Comparison of ENCODE assay signal across 8 mouse cellular contexts in genomic region chr4:151981363-151981762, GRCm38 (mm10). TPM values are rescaled to one million over a fixed set of nuclear protein-coding genes. Genes with fewer than 3 reads are reported as not detected.
A peak's percentile ranks its signal among the peaks of the same experiment; 100 is the strongest.
DNase-seq lines count a peak whose midpoint lies in the region; ATAC-seq and TF ChIP-seq lines count a peak whose summit lies in the region.

No protein-coding gene starts in this region.

- no peaks in the 10 kb centered on the region for H3K27me3 ChIP-seq in forebrain, embryonic 16.5 days (replicated peaks; ENCODE audit: control insufficient read depth, insufficient read depth, low read length)
- H3K27me3 ChIP-seq in lung, embryonic 14.5 days (ENCODE audit: insufficient read depth, low read length), result no peaks in the 10 kb centered on the region

- WGBS in forebrain, embryonic 16.5 days, result 4% methylated on average over 5 of the region's 5 CpGs
- 8% methylated on average over 5 of the region's 5 CpGs for WGBS in lung, embryonic 14.5 days
- 6% methylated on average over 5 of the region's 5 CpGs for WGBS in olfactory bulb, adult 2 months

- H3K9ac ChIP-seq in ES-E14 (ENCODE audit: insufficient read depth, low read depth, low read length, poor library complexity, severe bottlenecking), result no peak overlapping the region
- H3K9ac ChIP-seq in forebrain, embryonic 16.5 days (replicated peaks; ENCODE audit: low read depth, low read length), result no peak overlapping the region
- H3K9ac ChIP-seq in lung, embryonic 14.5 days, result no peak overlapping the region

- no peaks in the 10 kb centered on the region for H3K9me3 ChIP-seq in ES-E14 (ENCODE audit: control insufficient read depth, insufficient read depth, low read depth, low read length)
- H3K9me3 ChIP-seq in forebrain, embryonic 16.5 days (ENCODE audit: control insufficient read depth, low read length), result no peaks in the 10 kb centered on the region
- no peaks in the 10 kb centered on the region for H3K9me3 ChIP-seq in lung, embryonic 14.5 days (ENCODE audit: low read depth, low read length)

- H3K27ac ChIP-seq in ES-E14 (ENCODE audit: insufficient read depth, low read depth, low read length, poor library complexity, severe bottlenecking), result no peak overlapping the region
- no peak overlapping the region for H3K27ac ChIP-seq in forebrain, embryonic 16.5 days (ENCODE audit: low read length)
- H3K27ac ChIP-seq in lung, embryonic 14.5 days (ENCODE audit: low read depth), result no peak overlapping the region
- no peak overlapping the region for H3K27ac ChIP-seq in olfactory bulb, adult 2 months (ENCODE audit: insufficient read depth, low read depth, low read length)

- in situ Hi-C loops in ES-E14 (cut with MboI; ENCODE audit: low sequenced_read_pairs in 2 of 2, unreplicated experiment in 2 of 2), result no loop called here

- TF ChIP-seq CTCF in lung, embryonic 14.5 days (IDR thresholded peaks at IDR 0.05; ENCODE audit: low read depth), result peak; percentile 99
- peak; percentile 93 for TF ChIP-seq CTCF in olfactory bulb, adult 2 months (IDR thresholded peaks at IDR 0.05; ENCODE audit: insufficient read depth, low read depth, low read length)

- no peak overlapping the region for H3K4me2 ChIP-seq in forebrain, embryonic 16.5 days (ENCODE audit: low read length)
- no peak overlapping the region for H3K4me2 ChIP-seq in lung, embryonic 14.5 days

- ATAC-seq in forebrain, embryonic 16.5 days, result peak; percentile 81
- ATAC-seq in lung, embryonic 14.5 days (ENCODE audit: insufficient read depth), result peak; percentile 59

- peak overlapping the region in 1 of 2 experiments; percentile 16; a peak in 1 of 4 replicates for H3K4me3 ChIP-seq in ES-E14 (ENCODE audit: insufficient read depth in 1 of 2, low read depth in 1 of 2, low read length in 2 of 2, poor library complexity in 1 of 2, severe bottlenecking in 1 of 2)
- no peak overlapping the region for H3K4me3 ChIP-seq in forebrain, embryonic 16.5 days (replicated peaks; ENCODE audit: low read length)
- no peak overlapping the region for H3K4me3 ChIP-seq in lung, embryonic 14.5 days (ENCODE audit: low read depth, low read length)
- no peak overlapping the region for H3K4me3 ChIP-seq in olfactory bulb, adult 2 months (ENCODE audit: insufficient read depth, low read depth, low read length)

- peaks cover 0 to 17% of the 10 kb centered on the region in 2 experiments; a peak in 3 of 4 replicates for H3K4me1 ChIP-seq in ES-E14 (ENCODE audit: control insufficient read depth in 2 of 2, insufficient read depth in 2 of 2, low read length in 2 of 2, poor library complexity in 1 of 2)
- H3K4me1 ChIP-seq in forebrain, embryonic 16.5 days (replicated peaks; ENCODE audit: control insufficient read depth, insufficient read depth, low read length), result peaks cover 5% of the 10 kb centered on the region; the same call in 1 of the 2 replicates
- H3K4me1 ChIP-seq in lung, embryonic 14.5 days (ENCODE audit: insufficient read depth), result no peaks in the 10 kb centered on the region
- peaks cover 16% of the 10 kb centered on the region for H3K4me1 ChIP-seq in olfactory bulb, adult 2 months (ENCODE audit: control insufficient read depth, insufficient read depth, low read length)

- DNase-seq in ES-E14 (ENCODE audit: low read depth, low spot score), result peak; percentile 61
- peak; percentile 81 for DNase-seq in cerebellum, adult 11-12 months
- DNase-seq in heart, postnatal 25 days (ENCODE audit: low spot score), result peak; percentile 65
- DNase-seq in layer of hippocampus, adult 18-20 months (ENCODE audit: low spot score in 2 of 2), result peak; percentile 79 to 91
- peak; percentile 89 for DNase-seq in lung, embryonic 14.5 days
- DNase-seq in thymus, adult 18-20 months, result peak; percentile 46 to 48

- peaks cover 40% of the 10 kb centered on the region for H3K36me3 ChIP-seq in ES-E14 (ENCODE audit: control insufficient read depth, insufficient read depth, low read length, poor library complexity, severe bottlenecking)
- no peaks in the 10 kb centered on the region for H3K36me3 ChIP-seq in forebrain, embryonic 16.5 days (ENCODE audit: control insufficient read depth, insufficient read depth)
- peaks cover 70% of the 10 kb centered on the region for H3K36me3 ChIP-seq in lung, embryonic 14.5 days (ENCODE audit: insufficient read depth)

- intact Hi-C loops in heart, postnatal 25 days (cut with DNase I), result loop anchor here (1.0 to 2.0 kb wide), 2 partner anchors 57 to 114 kb away; partner anchors contain the start of genes Nol9 and Tas1r1

- no peak for TF ChIP-seq POLR2A in olfactory bulb, adult 2 months (IDR thresholded peaks at IDR 0.05; ENCODE audit: insufficient read depth, low read depth, low read length)

TF ChIP-seq in ES-E14, 5 proteins besides CTCF, POLR2A, EP300 and RAD21:
- no peak for TF ChIP-seq CHD2 (IDR thresholded peaks at IDR 0.05; ENCODE audit: low read depth, low read length)
- TF ChIP-seq ZNF384 (IDR thresholded peaks at IDR 0.05; ENCODE audit: low read depth, low read length), result no peak
- TF ChIP-seq ZC3H11A (IDR thresholded peaks at IDR 0.05; ENCODE audit: borderline replicate concordance, low read depth, low read length), result peak; percentile 49; the same call in 1 of the 2 replicates
- no peak for TF ChIP-seq HCFC1 (IDR thresholded peaks at IDR 0.05; ENCODE audit: borderline replicate concordance, insufficient read depth, low read length)
- TF ChIP-seq MAFK (IDR thresholded peaks at IDR 0.05; ENCODE audit: insufficient read depth, low read depth, low read length), result no peak

RNA-seq across cellular contexts. Expression of gene Thap3, which starts 7.4 kb away (rescaled TPM):
- total RNA-seq in ES-E14 (2012; rRNA removed), result 7.6 and 12.5 TPM in 2 replicates
- polyA plus RNA-seq in forebrain, embryonic 16.5 days (2015; fragmentation: Nextera tagmentation; extraction: Ambion mirVana), result 32.7 and 42.7 TPM in 2 replicates
- total RNA-seq in heart, postnatal 25 days (2021), result 10 to 100 TPM; 11.5 TPM
- 10 to 100 TPM; 24.4 to 28.2 TPM for total RNA-seq in layer of hippocampus, adult 18-20 months (2021)
- polyA plus RNA-seq in lung, embryonic 14.5 days (2014; fragmentation: Nextera tagmentation; extraction: Ambion mirVana), result 27.2 and 31.2 TPM in 2 replicates
- not detected in 2 replicates for polyA plus RNA-seq in olfactory bulb, adult 2 months (2012; ENCODE audit: insufficient read depth, insufficient read length, low replicate concordance, missing spikeins)

RNA-seq across cellular contexts. Expression of gene Phf13, which starts 14.7 kb away (rescaled TPM):
- 22.2 and 29.2 TPM in 2 replicates for total RNA-seq in ES-E14 (2012; rRNA removed)
- polyA plus RNA-seq in forebrain, embryonic 16.5 days (2015; fragmentation: Nextera tagmentation; extraction: Ambion mirVana), result 20.5 and 21.8 TPM in 2 replicates
- total RNA-seq in heart, postnatal 25 days (2021), result 1 to 10 TPM; 5.8 to 6.2 TPM
- 10 to 100 TPM; 12.6 to 12.8 TPM for total RNA-seq in layer of hippocampus, adult 18-20 months (2021)
- 28.4 and 32.3 TPM in 2 replicates for polyA plus RNA-seq in lung, embryonic 14.5 days (2014; fragmentation: Nextera tagmentation; extraction: Ambion mirVana)
- not detected in 2 replicates for polyA plus RNA-seq in olfactory bulb, adult 2 months (2012; ENCODE audit: insufficient read depth, insufficient read length, low replicate concordance, missing spikeins)

RNA-seq across cellular contexts. Expression of gene Klhl21, which starts 27.2 kb away (rescaled TPM):
- 19.7 and 21.0 TPM in 2 replicates for total RNA-seq in ES-E14 (2012; rRNA removed)
- polyA plus RNA-seq in forebrain, embryonic 16.5 days (2015; fragmentation: Nextera tagmentation; extraction: Ambion mirVana), result 2.9 and 3.6 TPM in 2 replicates
- 10 to 100 TPM; 69.8 to 76.2 TPM for total RNA-seq in heart, postnatal 25 days (2021)
- total RNA-seq in layer of hippocampus, adult 18-20 months (2021), result 10 to 100 TPM; 22.2 to 24.4 TPM
- 10.3 and 10.6 TPM in 2 replicates for polyA plus RNA-seq in lung, embryonic 14.5 days (2014; fragmentation: Nextera tagmentation; extraction: Ambion mirVana)
- polyA plus RNA-seq in olfactory bulb, adult 2 months (2012; ENCODE audit: insufficient read depth, insufficient read length, low replicate concordance, missing spikeins), result not detected in 2 replicates

RNA-seq across cellular contexts. Expression of gene Zbtb48, which starts 46.1 kb away (rescaled TPM):
- total RNA-seq in ES-E14 (2012; rRNA removed), result 18.7 and 31.7 TPM in 2 replicates
- 23.4 and 25.4 TPM in 2 replicates for polyA plus RNA-seq in forebrain, embryonic 16.5 days (2015; fragmentation: Nextera tagmentation; extraction: Ambion mirVana)
- 1 to 10 TPM; 3.5 to 5.0 TPM for total RNA-seq in heart, postnatal 25 days (2021)
- total RNA-seq in layer of hippocampus, adult 18-20 months (2021), result 10 to 100 TPM; 11.2 to 12.8 TPM
- polyA plus RNA-seq in lung, embryonic 14.5 days (2014; fragmentation: Nextera tagmentation; extraction: Ambion mirVana), result 22.7 and 26.8 TPM in 2 replicates
- polyA plus RNA-seq in olfactory bulb, adult 2 months (2012; ENCODE audit: insufficient read depth, insufficient read length, low replicate concordance, missing spikeins), result not detected in 2 replicates

RNA-seq across cellular contexts. Expression of gene Dnajc11, which starts 47.9 kb away (rescaled TPM):
- total RNA-seq in ES-E14 (2012; rRNA removed), result 98.2 and 103 TPM in 2 replicates
- polyA plus RNA-seq in forebrain, embryonic 16.5 days (2015; fragmentation: Nextera tagmentation; extraction: Ambion mirVana), result 84.2 and 89.8 TPM in 2 replicates
- total RNA-seq in heart, postnatal 25 days (2021), result 10 to 100 TPM; 82.3 to 96.4 TPM
- 10 to 100 TPM; 65.4 to 67.7 TPM for total RNA-seq in layer of hippocampus, adult 18-20 months (2021)
- polyA plus RNA-seq in lung, embryonic 14.5 days (2014; fragmentation: Nextera tagmentation; extraction: Ambion mirVana), result 65.9 and 66.6 TPM in 2 replicates
- polyA plus RNA-seq in olfactory bulb, adult 2 months (2012; ENCODE audit: insufficient read depth, insufficient read length, low replicate concordance, missing spikeins), result not detected in 2 replicates
